Mouse (Mus musculus) frontal cortex, postnatal 25 days (tissue): ENCODE measurements at regions not wholly inside any gene's neighbourhood (a gene's known extent, or its start where the extent isn't known, plus 50 kb on each side); places are given as distances from the start of the nearest gene placed in this dataset.

Experiments
- DNase-seq, 2 experiments: peaks; one replicate each; pipeline ENCODE4 v3.0.0; 2022; ENCODE audit warnings: low spot score in 2 of 2

DNA sequence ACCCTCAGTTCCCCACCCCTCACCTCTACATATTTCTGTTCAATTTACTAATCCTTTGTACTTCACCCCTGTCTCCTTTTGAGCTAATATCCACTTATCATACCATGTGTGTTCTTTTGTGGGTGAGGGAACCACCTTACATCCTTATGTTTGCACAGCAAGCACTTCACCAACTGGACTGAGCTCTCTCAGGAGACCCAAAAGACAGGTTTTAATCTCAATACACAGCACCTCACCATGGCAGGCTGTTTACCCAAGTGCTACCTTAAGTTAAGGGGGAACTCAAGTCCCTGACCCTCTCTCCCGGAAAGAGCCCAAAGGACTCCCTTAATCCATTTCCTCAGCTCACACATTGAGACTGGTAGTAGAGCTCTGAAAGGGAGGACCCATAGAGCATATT, 62.3 kb upstream of the Agr3 start:
- DNase-seq: no peak

DNA sequence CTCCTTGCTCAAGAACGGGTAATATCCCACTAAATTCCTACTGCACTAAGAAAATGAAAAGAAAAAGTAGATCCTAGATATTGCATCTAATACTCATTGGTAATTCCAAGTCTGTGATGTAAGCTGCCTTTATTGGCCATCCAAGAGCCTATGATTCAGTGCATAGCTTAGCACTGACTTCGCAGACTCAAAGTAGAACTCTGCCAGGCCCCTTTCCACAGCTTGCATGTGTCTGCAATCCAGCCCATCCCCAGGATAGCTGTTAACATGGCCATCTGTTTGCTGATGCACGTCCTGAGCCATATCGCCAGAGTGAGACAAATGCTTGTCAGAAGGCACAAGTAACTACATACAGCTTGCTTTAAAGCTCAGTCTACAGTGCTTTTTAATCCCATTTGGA, 72.3 kb upstream of the Agr3 start:
- no peak for DNase-seq

DNA sequence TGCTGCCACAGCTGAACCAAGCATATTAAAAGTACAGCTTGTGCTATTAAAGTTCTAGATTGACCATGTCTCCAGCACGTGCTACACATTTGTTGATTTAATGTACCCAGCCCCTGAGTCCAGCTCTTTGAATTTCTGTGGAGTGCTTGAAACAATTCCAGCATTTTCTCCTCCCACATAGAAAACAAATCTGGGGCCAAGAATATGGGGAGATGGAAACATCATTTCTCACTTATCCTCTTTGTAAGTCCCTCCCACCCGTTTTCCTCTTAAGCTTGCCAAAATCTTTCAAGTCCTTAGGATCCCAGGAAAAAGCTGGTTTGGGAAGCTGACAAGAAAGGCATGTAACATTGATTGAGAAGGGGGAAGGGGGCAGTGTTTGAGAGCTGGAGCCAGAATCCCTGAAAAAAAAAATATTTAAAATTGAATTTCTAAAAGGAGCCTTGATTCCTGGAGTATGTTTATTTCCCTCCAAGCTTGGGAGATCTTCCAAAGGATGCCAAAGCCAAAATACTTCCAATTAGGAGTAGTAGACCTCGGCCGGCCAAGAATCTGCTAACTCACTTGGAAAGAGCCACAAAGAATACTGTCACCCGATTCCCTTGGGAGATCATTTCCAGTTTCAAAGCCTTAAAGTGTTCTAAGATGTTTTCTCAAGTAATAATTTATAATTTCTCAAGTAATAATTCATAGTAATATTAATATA, 78.4 kb upstream of the Agr3 start:
- no peak for DNase-seq

DNA sequence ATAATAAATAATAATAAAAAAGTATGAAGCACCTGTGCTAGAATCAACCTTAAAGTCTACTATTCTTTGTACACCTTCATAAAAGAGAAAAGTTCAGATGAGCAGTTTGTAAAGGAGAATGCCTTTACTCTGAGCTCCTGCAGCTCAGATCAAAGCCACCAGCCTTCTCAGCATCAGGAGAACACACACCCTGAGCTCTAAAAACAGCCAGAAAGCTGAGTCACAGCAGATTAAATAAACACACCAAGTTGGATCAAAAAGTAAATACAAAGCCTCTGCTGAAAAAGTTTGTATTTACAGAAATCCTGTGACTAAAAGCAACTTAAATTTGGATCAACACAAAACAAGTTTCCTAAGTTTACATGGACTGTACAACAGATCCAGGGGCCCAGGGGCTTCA, 88.5 kb upstream of the Agr3 start:
- no peak for DNase-seq

DNA sequence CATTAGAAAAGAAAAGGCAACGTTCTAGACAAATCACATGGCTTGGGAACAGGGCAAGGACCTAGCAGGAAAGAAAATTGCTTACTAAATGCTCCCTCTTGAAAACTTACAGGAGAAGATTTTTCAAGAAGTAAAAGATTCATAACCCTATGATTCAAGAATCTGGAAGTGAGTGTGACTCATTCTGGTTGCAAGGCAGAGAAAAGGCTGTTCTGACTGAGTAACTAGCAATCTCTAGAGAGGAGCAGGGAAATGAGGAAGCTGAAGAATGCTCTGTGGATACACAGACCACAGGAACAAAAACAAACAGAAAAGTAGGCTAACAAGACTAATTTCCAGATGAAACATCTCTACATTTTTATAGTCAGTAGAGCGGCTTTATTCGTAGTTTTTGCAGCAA, 92.1 kb upstream of the Agr3 start:
- DNase-seq: no peak

DNA sequence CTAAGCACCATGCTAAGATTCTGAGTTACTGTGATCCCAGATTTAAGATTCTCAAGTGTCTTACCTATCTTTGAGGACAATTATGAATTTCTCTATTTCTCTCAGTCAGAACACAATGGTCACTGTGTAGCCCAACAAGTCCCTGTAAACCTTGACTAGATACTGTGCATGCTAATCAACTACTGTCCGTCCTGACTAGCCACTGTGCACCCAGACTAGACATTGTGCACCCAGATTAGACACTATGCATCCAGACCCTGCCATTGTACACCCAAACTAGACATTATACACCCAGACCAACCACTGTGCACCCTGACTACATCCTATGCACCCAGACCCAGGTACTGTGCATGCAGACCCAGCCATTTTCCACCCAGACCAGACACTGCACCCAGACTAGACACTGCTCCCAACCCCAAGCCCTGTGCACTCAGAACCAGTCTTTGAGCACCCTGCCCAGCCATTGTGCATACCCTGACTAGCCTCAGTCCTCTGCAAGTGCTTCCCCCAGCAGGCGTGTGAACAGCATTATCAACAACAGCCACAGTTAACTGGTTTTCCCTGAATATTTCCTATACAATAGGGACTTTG, 93.4 kb upstream of the Agr3 start:
- no peak for DNase-seq

DNA sequence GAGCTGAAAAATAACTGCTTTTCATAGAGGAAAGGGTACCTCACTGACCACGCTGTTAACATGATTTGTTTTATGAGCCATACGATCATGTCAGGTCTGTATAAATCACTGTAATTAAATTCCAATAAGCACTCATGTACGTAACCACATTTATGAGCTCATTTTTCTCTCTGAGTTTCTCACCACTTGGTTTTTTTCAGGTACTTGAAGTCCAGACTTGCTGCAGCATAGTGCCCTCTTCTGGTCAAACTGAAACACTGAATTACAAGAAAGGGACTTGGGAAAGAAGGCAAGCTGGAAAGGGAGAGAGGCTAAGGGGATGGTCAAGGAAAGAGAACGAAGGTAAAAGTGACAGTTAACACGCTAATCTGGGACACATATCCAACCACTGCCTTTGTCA, 94.2 kb upstream of the Agr3 start:
- DNase-seq: no peak

DNA sequence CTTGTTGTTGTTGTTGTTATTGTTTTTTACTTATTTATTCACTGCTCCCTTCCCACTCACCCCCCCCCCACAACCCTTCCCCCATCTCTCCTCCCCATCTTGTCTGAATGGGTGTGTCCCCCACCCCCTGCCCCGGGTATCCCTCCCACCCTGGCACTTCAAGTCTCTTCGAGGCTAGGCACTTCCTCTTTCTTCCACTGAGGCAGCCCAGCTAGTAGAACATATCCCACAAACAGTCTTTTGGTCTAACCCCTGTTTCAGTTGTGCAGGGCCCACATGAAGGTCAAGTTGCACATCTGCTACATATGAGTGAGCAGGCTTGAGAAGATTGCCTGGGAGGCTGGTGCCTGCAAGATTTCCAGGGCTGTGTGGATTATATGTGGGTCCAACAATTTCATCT, 97.6 kb upstream of the Agr3 start:
- DNase-seq: no peak

DNA sequence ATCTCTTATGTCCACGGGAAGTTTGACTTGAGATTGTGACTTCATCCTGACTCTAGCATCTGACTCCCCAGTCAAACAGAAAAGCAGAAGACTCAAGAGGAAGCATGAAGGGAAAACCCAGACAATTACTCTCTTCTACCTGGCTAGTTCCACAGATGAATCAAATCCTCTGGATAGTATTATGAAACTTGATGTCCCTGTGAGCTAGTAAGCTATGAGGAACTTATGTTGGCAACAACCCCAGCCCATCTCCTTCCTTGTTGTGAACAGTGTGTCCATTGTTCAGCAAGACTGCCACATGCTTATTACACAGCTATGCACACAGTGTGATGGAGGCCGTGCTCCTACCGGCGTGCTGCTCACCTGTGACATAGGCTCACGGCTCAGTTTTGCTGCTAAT, 98.4 kb upstream of the Agr3 start:
- no peak for DNase-seq

DNA sequence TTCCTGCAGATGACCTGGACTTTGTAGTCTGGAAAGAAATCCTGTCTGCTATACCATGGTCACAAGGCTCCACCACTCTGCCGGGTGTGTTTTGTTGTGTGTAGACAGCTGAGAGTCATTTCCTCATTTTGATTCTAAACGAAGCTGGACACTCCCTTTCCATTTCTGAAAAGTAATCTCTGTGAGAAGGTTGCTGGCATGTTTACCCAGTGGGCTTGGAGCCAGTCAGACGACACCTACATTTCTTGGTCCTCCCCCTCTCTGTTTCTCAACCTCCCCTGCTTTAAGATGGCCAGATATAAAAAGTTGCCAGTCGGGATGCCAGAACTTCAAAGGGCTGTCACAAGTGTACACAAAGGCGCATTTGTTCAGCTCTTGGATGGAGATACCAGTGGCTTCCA, 100.8 kb upstream of the Agr3 start:
- no peak for DNase-seq

DNA sequence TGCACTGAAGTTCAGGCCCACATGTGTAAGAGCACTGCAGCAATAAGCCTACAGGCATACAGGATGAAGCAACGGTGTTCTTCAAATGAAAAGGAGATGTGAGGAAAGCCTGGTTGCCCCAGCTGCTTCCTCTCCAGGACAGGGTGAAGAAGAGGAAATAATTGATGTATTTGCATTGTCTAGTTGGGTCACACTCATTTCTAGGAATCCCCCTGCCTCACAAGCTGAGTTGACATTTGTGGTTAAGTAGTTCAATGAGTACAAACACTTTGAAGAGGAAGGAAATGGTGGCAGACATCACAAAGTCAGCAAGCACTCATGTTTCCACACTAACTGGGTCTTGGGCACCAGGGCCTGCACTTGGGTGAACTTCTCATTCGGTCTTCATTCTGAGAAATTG, 126.2 kb upstream of the Agr3 start:
- DNase-seq: no peak

DNA sequence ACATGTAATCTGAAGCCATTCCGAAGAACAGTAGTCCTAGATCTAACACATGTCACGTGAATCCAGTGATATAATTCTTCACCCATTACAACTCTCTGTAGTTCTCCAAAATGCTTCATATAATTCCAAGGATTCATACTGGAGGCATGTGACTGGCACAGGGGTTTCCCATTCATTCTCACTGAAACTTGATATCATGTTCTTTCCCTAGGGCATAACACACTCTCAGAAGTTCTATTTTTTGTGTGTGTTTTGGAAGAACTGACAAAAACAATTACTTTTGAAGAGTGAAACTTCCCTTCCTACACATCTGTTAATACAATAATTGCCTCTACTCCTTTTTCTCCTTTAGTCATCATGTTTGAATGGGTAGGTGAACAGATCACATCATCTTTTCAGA, 150.0 kb upstream of the Agr3 start:
- no peak for DNase-seq

DNA sequence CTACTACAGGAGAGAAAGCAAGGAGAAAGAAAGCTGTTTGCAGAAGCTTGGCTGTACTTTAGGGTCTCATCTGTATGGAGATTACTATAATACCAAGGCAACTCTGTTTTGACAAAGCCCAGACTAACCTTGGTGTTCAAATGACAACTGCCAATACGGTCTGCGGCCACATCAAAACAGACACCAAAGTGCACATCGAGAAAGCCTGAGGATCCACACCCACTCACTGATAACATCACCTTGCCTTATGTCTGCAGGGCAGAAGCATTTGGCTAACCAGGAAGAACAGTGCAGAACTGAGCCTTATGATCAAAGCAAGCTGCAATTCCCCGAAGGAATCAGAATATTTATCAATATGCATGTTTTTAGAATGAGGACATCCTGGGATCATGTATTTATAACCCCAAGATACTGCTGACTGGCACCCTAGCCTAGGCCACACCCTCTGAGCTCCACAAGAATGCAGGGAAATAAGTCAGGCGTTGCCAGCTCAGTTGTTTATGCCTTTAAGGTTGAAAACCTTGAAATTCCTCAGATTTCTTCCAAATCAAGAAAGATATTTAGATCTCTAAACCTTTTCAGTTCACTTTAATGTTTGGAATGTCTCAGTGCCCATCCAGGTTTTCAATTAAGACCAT, 154.9 kb upstream of the Agr3 start:
- DNase-seq: no peak

DNA sequence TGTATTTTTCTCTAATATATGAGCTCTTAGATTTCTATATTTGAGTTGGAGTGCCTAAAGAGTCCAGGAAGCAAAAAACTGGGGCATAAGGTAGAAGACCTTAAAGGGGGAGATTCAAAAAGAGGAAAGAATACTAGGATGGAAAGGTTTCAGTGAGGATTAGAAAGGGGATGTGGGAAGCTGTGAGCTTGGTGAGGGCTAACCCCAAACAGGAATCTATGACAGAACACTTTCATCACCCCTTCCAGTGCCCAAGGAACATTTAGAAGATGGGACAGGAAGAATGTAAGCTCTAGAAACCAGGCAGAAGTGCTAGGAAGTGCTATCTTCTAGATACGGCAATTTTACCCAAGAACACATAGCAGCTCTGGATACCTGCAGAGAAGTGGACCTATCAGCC, 166.5 kb upstream of the Agr3 start:
- no peak for DNase-seq

DNA sequence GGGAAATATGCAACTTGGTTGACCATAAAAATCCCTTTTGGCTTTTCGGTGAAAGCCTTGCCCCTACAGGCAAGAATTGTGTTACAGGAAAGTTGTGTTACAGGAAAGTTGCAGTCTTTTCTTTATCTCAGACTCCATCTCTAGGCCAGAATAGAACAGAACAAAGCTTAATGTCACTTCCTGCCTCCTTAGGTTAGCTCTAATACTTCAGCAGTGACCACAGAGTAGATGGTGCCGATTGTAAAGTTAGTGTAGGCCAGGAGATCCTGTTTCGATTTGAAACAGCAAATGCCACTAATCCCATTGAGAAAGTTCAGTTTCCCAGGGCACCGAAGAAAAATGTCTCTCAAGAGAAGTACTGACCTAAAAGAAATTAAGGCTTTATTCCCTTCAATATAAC, 170.3 kb upstream of the Agr3 start:
- DNase-seq: no peak

DNA sequence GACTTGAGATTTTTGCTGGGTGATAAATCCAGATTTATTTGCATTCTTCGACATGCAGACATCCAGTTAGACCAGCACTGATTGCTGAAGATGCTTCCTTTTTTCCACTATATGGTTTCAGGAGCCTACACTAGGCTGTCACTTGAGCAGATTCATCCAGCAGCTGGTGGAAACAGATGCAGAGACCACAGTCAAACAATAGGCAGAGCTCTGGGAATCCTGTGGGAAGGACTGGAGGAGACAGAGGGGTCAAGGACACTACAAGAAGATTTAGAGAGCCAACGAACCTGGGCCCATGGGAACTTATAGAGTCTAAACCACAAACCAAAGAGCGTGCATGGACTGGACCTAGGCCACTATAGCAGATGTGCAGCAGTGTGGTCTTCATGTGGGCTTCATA, 177.4 kb upstream of the Agr3 start:
- no peak for DNase-seq

DNA sequence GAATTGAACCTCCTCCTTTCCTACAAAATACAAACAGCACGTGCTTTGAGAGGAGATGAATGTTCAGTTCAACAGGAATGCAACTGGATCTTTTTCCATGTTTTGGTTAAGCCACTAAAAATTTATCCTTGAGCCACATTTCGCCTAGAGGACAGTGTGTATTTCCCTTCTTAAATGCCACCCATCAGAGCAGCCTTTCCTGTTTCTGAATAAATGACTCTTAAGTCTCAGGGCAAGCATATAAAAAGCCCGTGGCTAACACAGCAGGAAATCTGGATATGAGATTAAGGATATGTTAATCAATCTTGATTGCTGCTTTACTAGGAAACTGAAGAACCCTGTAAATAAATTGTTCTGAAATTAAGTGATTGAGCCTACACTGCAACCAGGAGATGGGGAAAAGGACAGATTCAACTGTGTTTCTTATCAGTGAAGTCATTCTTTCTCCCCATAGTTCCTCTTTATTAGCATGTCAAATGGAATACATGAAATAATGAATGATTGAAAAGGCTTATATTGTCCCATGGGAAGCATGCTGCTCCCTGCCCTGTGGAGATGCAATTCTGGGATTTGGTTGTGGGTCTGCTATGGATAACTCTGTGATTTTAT, 178.6 kb upstream of the Agr3 start:
- no peak for DNase-seq

DNA sequence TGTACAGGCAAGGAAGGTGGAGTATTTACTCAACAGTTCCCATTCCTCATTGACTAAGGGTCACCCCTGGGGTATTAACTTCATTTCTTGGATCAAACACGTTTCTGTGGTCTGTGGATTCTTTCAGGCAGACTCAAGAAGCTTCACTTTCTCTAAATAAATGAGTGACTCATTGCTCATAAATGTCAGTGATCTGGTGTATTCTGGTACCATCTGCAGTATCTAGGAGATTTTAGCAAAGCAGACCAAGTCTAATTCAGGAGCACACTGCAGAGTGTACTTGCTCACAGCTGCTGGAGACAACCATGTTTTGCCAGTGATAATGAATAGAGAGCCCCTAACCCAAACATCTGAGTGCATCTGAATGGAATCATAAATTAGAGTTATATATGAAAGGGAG, 182.7 kb upstream of the Agr3 start:
- no peak for DNase-seq

DNA sequence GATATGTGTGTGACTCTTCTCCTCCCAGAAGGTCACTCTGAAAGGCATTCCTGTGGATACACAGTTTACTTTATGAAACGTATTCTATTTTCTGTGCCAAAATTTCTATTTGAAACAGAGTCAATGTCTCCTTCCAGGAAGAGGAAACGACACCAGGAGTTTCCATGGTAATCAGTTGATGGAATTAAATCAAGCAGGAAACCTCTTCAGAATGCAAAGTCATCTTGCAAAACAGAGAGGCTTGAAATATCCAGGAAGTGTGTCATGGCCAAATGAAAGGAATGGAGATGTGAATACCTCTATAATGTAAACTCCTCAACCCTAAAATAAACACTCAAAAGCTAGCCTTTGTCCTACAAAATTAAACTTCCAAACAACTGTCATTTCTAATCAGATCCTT, 189.0 kb upstream of the Agr3 start:
- DNase-seq: no peak

DNA sequence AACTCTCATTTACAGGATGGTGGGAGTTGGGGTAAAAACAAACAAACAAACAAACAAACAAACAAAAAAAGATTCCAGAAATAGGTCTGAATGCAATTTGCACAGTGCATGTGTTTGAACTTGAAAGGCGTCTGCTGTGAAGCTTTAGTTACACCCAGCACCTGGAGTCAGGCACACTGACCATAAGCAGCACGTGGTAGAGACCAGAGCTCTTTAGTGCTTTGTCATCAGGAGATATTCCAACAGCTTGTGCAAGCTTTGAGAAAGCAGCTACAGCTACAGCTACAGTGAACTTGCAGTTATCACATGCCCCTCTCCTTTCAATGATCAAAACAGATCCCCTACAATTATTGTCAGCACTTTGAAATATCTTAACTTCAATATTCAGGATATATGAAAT, 190.4 kb upstream of the Agr3 start:
- no peak for DNase-seq

DNA sequence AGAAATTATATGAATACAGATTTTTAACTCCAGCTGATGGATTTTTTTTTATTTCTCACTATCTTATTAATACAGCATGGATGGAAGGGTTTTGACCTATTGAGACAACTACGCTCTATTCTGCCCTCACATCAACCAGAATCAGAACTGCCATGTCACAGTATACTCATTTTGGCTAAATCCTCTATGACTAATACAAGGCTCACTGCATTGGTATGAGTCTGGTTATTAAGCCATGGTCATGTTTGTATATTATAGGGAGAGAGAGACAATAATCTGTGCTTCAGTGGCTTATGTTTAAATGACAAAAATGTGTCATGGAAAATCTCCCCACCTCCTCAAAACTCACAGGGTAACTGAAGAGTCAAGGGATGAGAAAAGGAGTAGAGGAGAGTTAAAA, 191.0 kb upstream of the Agr3 start:
- no peak for DNase-seq

DNA sequence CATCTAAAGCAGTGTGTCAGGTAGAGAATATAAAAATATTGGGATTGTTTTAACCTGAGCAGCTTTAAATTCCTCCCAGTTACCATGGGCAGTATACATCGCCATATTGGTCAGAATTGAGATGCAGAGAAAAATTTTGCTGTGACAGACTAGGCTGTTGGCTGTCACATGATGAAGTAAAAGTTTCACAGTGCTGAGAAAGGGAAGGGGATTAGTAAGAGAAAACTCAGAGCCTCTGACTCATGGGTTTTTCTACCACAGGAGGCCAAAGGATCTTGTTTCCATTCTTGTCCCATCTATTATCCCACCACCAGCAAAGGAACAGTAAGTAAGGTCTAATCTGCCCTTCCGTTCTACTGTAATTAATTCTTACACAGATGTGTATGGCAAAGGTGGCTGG, 191.8 kb upstream of the Agr3 start:
- DNase-seq: no peak

DNA sequence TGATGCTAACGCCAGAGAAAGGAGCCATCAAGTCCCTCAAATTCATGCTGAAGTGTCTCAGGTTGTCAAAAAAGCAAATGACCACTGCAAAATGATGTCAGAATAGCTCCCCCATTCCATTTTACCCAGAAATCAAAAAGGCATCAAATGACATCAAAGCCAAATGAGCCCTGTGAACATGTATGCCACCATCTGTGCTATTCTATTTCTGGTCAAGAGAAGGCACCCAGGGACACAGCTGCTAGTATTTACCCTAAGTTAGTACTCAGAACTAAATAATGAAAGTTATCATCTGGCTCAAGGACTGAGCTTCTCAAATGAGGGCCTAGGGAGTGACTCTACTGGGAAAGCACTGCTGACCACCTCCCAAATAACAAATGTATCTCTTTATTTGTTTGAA, 191.1 kb upstream of the Ahr start:
- no peak for DNase-seq
